Mouse (Mus musculus): ENCODE data around the gene Gipc2. TPM values are rescaled to one million over a fixed set of nuclear protein-coding genes. Genes with fewer than 3 reads are reported as not detected.
A peak's percentile ranks its signal among the peaks of the same experiment; 100 is the strongest.

Gipc2 gene
- polyA plus RNA-seq, 1 experiment from 2014 or later, result 4.6 TPM

DNA sequence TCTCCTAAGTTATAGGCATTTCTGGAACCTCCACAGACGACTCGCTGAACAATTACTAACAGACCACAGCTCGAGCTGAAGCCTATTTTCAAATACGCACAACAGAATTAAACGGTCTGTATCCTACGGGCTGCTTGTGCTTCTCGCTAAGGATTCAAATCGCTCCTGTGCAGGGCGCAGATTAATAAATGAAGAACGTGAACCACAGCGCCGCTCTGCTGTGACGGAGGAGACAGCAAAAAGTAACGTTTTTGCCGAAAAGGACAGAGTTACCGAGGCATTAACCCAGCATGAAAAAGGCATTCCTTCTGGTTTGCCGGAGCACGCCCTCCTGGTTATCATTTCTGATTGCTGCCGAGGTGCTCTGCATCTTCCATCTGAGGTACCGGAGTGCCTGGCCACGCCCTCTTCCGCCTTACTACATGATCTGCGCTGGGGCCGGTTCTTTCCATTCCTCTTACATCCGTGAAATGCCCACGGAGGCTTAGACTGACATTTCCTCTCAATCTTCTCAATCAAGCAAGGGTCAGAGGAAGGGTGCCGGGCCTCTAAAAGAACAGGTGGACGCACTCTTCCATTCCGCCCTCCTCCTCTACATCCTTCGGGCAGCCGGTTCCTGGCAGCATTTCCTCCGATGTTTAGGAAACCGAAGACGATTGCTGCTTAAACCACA, 73.5 kb downstream of the Gipc2 start:
- no peak overlapping the region for H3K27ac ChIP-seq (replicated peaks; ENCODE audit: low read depth, low read length)
- peak overlapping the region; percentile 41 for H3K9ac ChIP-seq (ENCODE audit: low read depth, low read length)
- WGBS, result 41% methylated on average over 34 of the region's 34 CpGs
- peak overlapping the region; percentile 56 for H3K4me2 ChIP-seq (ENCODE audit: low read depth, low read length)
- peak; percentile 50 for DNase-seq (ENCODE audit: low spot score)
- H3K4me3 ChIP-seq (ENCODE audit: low read depth, low read length), result peak overlapping the region; percentile 36
- no peaks in the 10 kb centered on the region for H3K27me3 ChIP-seq (replicated peaks; ENCODE audit: control insufficient read depth, insufficient read depth, low read length)
- no peaks in the 10 kb centered on the region for H3K36me3 ChIP-seq (ENCODE audit: control insufficient read depth, insufficient read depth, low read length)
- no peaks in the 10 kb centered on the region for H3K9me3 ChIP-seq (ENCODE audit: control insufficient read depth, low read length)
- H3K4me1 ChIP-seq (ENCODE audit: control insufficient read depth, insufficient read depth, low read length), result no peaks in the 10 kb centered on the region
- no peak for ATAC-seq (ENCODE audit: low read depth)

DNA sequence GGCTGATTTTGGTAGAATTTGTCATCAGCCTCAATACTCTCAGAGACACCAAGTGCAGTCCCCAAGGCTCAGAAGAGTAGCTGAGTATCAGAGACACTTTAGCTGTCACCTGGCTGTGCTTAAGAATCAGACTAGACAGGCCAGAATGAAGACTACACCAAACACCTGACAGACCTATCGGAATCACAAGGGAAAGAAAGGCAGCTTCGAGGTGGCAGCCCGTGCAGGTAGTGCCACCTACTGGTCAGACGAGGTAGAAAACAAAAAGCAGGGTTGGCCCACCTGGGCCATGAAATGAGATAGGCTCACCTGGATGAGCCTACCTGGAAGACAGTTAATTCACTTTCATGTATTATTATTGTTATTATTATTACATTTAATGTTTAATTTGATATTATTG, 76.9 kb downstream of the Gipc2 start:
- H3K9ac ChIP-seq (ENCODE audit: low read depth, low read length), result no peak overlapping the region
- no peaks in the 10 kb centered on the region for H3K9me3 ChIP-seq (ENCODE audit: control insufficient read depth, low read length)
- no peaks in the 10 kb centered on the region for H3K4me1 ChIP-seq (ENCODE audit: control insufficient read depth, insufficient read depth, low read length)
- no peak overlapping the region for H3K4me3 ChIP-seq (ENCODE audit: low read depth, low read length)
- peak; percentile 54 for ATAC-seq (ENCODE audit: low read depth)
- no peak overlapping the region for H3K27ac ChIP-seq (replicated peaks; ENCODE audit: low read depth, low read length)
- DNase-seq (ENCODE audit: low spot score), result peak; percentile 41
- WGBS, result 3% methylated on average over 4 of the region's 4 CpGs
- no peaks in the 10 kb centered on the region for H3K27me3 ChIP-seq (replicated peaks; ENCODE audit: control insufficient read depth, insufficient read depth, low read length)
- no peaks in the 10 kb centered on the region for H3K36me3 ChIP-seq (ENCODE audit: control insufficient read depth, insufficient read depth, low read length)
- H3K4me2 ChIP-seq (ENCODE audit: low read depth, low read length), result no peak overlapping the region

GRCm38 (mm10) chr3:152081381-152081780, 84.6 kb downstream of the Gipc2 start:
- H3K9ac ChIP-seq (ENCODE audit: low read depth, low read length), result no peak overlapping the region
- no peak overlapping the region for H3K27ac ChIP-seq (replicated peaks; ENCODE audit: low read depth, low read length)
- no peaks in the 10 kb centered on the region for H3K9me3 ChIP-seq (ENCODE audit: control insufficient read depth, low read length)
- H3K4me1 ChIP-seq (ENCODE audit: control insufficient read depth, insufficient read depth, low read length), result no peaks in the 10 kb centered on the region
- H3K36me3 ChIP-seq (ENCODE audit: control insufficient read depth, insufficient read depth, low read length), result no peaks in the 10 kb centered on the region
- 94% methylated on average over 3 of the region's 3 CpGs for WGBS
- DNase-seq (ENCODE audit: low spot score) (no peak), ATAC-seq (ENCODE audit: low read depth) (no peak)
- H3K4me3 ChIP-seq (ENCODE audit: low read depth, low read length), result no peak overlapping the region
- no peak overlapping the region for H3K4me2 ChIP-seq (ENCODE audit: low read depth, low read length)
- no peaks in the 10 kb centered on the region for H3K27me3 ChIP-seq (replicated peaks; ENCODE audit: control insufficient read depth, insufficient read depth, low read length)

GRCm38 (mm10) chr3:152076088-152076487, 89.9 kb downstream of the Gipc2 start:
- Histone ChIP-seq H3K4me1 (ENCODE audit: control insufficient read depth, insufficient read depth, low read length) (0 out of 2 replicates have a peak, but pooled peaks cover 8% of the 10 kb centered on the region), H3K27ac (replicated peaks; ENCODE audit: low read depth, low read length) (no peak overlapping the region), H3K9me3 (ENCODE audit: control insufficient read depth, low read length) (no peaks in the 10 kb centered on the region), H3K4me3 (ENCODE audit: low read depth, low read length) (no peak overlapping the region), H3K9ac (ENCODE audit: low read depth, low read length) (no peak overlapping the region), H3K27me3 (replicated peaks; ENCODE audit: control insufficient read depth, insufficient read depth, low read length) (no peaks in the 10 kb centered on the region), H3K36me3 (ENCODE audit: control insufficient read depth, insufficient read depth, low read length) (no peaks in the 10 kb centered on the region), H3K4me2 (ENCODE audit: low read depth, low read length) (no peak overlapping the region)
- DNase-seq (ENCODE audit: low spot score), result no peak
- WGBS, result 81% methylated on average over 7 of the region's 7 CpGs
- ATAC-seq (ENCODE audit: low read depth), result no peak

DNA sequence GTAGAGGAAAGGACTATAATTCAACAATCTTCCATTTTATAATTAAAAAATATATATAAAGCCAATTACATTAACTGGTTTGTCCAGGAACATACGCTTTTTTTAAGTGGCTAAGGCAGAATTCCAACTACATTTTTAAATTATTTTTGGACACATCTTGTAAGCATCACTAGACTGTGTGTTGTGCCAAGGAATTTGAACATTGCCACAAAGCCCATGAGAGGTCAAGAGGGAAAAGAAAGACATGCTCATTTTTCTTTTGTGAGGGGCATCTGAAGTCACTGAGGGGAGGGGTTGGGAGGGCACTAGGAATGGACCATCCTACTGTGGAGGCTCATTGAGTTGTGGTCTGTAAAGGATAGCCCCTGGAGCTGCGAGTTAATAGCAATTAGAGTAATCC, 97.0 kb downstream of the Gipc2 start:
- Histone ChIP-seq H3K9ac (ENCODE audit: low read depth, low read length) (no peak overlapping the region), H3K27ac (replicated peaks; ENCODE audit: low read depth, low read length) (no peak overlapping the region), H3K4me1 (ENCODE audit: control insufficient read depth, insufficient read depth, low read length) (no peaks in the 10 kb centered on the region), H3K36me3 (ENCODE audit: control insufficient read depth, insufficient read depth, low read length) (no peaks in the 10 kb centered on the region), H3K27me3 (replicated peaks; ENCODE audit: control insufficient read depth, insufficient read depth, low read length) (peaks cover 5% of the 10 kb centered on the region; the same call in 1 of the 2 replicates), H3K4me3 (ENCODE audit: low read depth, low read length) (no peak overlapping the region), H3K4me2 (ENCODE audit: low read depth, low read length) (no peak overlapping the region), H3K9me3 (ENCODE audit: control insufficient read depth, low read length) (no peaks in the 10 kb centered on the region)
- no peak for DNase-seq (ENCODE audit: low spot score)
- WGBS, result 58% methylated on average over 2 of the region's 2 CpGs
- no peak for ATAC-seq (ENCODE audit: low read depth)

DNA sequence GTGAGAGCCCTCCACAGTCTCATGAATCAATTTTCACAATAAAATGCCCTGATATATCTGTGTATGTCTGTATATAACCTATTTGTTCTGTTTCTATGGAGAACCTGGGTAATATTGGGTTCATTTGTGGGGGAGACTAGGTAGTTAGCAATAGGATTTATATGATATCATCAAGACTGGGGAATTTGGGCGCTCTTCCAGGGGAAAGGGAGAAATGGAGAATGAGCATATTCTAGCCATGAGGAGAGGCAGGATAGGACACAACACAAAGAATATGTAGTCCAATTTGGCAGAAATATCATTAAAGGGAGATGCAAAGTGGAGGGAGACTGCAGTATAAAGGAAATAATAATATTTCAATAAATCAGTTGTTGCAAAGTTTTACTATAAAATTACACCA, 97.7 kb downstream of the Gipc2 start:
- Histone ChIP-seq H3K4me3 (ENCODE audit: low read depth, low read length) (no peak overlapping the region), H3K27me3 (replicated peaks; ENCODE audit: control insufficient read depth, insufficient read depth, low read length) (peaks cover 5% of the 10 kb centered on the region; the same call in 1 of the 2 replicates), H3K27ac (replicated peaks; ENCODE audit: low read depth, low read length) (no peak overlapping the region), H3K9ac (ENCODE audit: low read depth, low read length) (no peak overlapping the region), H3K9me3 (ENCODE audit: control insufficient read depth, low read length) (no peaks in the 10 kb centered on the region), H3K4me2 (ENCODE audit: low read depth, low read length) (no peak overlapping the region), H3K4me1 (ENCODE audit: control insufficient read depth, insufficient read depth, low read length) (no peaks in the 10 kb centered on the region), H3K36me3 (ENCODE audit: control insufficient read depth, insufficient read depth, low read length) (no peaks in the 10 kb centered on the region)
- DNase-seq (ENCODE audit: low spot score), result no peak
- ATAC-seq (ENCODE audit: low read depth), result no peak
- WGBS, result 87% methylated on average over 1 of the region's 1 CpGs

GRCm38 (mm10) chr3:152066696-152067095, 99.3 kb downstream of the Gipc2 start:
- DNase-seq (ENCODE audit: low spot score) (peak; percentile 45), ATAC-seq (ENCODE audit: low read depth) (no peak)
- Histone ChIP-seq H3K27ac (replicated peaks; ENCODE audit: low read depth, low read length) (no peak overlapping the region), H3K4me1 (ENCODE audit: control insufficient read depth, insufficient read depth, low read length) (no peaks in the 10 kb centered on the region), H3K9me3 (ENCODE audit: control insufficient read depth, low read length) (no peaks in the 10 kb centered on the region), H3K36me3 (ENCODE audit: control insufficient read depth, insufficient read depth, low read length) (no peaks in the 10 kb centered on the region), H3K4me2 (ENCODE audit: low read depth, low read length) (peak overlapping the region; percentile 39), H3K27me3 (replicated peaks; ENCODE audit: control insufficient read depth, insufficient read depth, low read length) (peaks cover 5% of the 10 kb centered on the region; the same call in 1 of the 2 replicates), H3K4me3 (ENCODE audit: low read depth, low read length) (no peak overlapping the region), H3K9ac (ENCODE audit: low read depth, low read length) (0 out of 2 replicates have a peak overlapping the region, but pooled peaks have one; percentile 10)
- 26% methylated on average over 13 of the region's 13 CpGs for WGBS

DNA sequence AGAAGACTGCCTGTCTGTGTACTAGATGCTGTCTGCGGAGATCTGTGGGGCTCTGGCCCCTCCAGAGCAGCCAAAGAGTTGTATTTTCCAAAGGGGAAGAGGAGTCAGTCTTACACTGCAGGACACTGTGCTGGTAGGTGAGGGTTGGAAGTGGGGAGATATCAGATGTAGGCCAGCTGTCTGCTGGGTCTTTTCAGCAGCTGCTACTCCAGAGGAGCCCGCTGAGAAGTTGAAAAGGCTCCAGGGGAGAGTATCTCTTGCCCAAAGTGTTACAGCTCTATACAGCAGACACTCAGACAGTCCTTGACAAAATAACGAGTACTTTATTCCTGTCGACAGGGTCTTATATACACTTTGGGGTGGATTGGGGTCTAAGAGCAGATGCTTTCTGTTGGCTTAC, 100.2 kb downstream of the Gipc2 start:
- no peaks in the 10 kb centered on the region for H3K4me1 ChIP-seq (ENCODE audit: control insufficient read depth, insufficient read depth, low read length)
- ATAC-seq (ENCODE audit: low read depth) (no peak), DNase-seq (ENCODE audit: low spot score) (no peak)
- no peak overlapping the region for H3K4me3 ChIP-seq (ENCODE audit: low read depth, low read length)
- H3K9ac ChIP-seq (ENCODE audit: low read depth, low read length), result no peak overlapping the region
- no peaks in the 10 kb centered on the region for H3K36me3 ChIP-seq (ENCODE audit: control insufficient read depth, insufficient read depth, low read length)
- H3K4me2 ChIP-seq (ENCODE audit: low read depth, low read length), result no peak overlapping the region
- peaks cover 5% of the 10 kb centered on the region; the same call in 1 of the 2 replicates for H3K27me3 ChIP-seq (replicated peaks; ENCODE audit: control insufficient read depth, insufficient read depth, low read length)
- H3K27ac ChIP-seq (replicated peaks; ENCODE audit: low read depth, low read length), result no peak overlapping the region
- no peaks in the 10 kb centered on the region for H3K9me3 ChIP-seq (ENCODE audit: control insufficient read depth, low read length)
- 62% methylated on average over 4 of the region's 4 CpGs for WGBS

DNA sequence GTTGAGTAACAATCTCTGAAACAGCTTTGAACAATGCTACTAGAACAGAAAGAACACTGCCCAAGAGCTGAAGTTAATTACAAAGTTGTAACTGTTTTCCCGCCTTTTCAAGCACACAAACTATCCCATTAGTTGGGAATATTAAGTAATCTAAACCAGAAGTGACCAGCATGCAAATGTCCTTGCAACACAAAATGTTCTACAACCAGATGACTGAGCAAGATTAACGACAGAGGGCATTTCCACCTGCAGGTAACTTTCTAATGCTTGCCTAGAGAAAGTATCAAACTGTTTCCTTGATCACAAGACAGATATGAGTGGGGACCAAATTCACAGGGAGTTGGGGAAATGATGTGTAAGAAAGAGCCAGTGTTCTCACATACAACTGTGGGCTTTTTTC, 101.9 kb downstream of the Gipc2 start:
- Histone ChIP-seq H3K4me1 (ENCODE audit: control insufficient read depth, insufficient read depth, low read length) (no peaks in the 10 kb centered on the region), H3K27ac (replicated peaks; ENCODE audit: low read depth, low read length) (no peak overlapping the region), H3K9ac (ENCODE audit: low read depth, low read length) (no peak overlapping the region), H3K4me2 (ENCODE audit: low read depth, low read length) (no peak overlapping the region), H3K27me3 (replicated peaks; ENCODE audit: control insufficient read depth, insufficient read depth, low read length) (peaks cover 5% of the 10 kb centered on the region; the same call in 1 of the 2 replicates), H3K9me3 (ENCODE audit: control insufficient read depth, low read length) (no peaks in the 10 kb centered on the region), H3K36me3 (ENCODE audit: control insufficient read depth, insufficient read depth, low read length) (no peaks in the 10 kb centered on the region), H3K4me3 (ENCODE audit: low read depth, low read length) (no peak overlapping the region)
- no peak for ATAC-seq (ENCODE audit: low read depth)
- WGBS, result 69% methylated on average over 2 of the region's 2 CpGs
- no peak for DNase-seq (ENCODE audit: low spot score)

All from embryonic facial prominence, embryonic 14.5 days (tissue).